Mouse (Mus musculus) hindbrain, embryonic 11.5 days (tissue): ENCODE data around the gene Arhgef17. TPM values are rescaled to one million over a fixed set of nuclear protein-coding genes. Genes with fewer than 3 reads are reported as not detected.

ENCODE experiments used
- ATAC-seq: fragments of 200-750 bp; cut with Nextera tagmentation; 2 replicates; pipeline ENCODE4 v1.8.0; 2017; ENCODE audit warnings: mild to moderate bottlenecking, moderate TSS enrichment, moderate library complexity; ENCODE audit not compliant: low FRiP score
- DNase-seq: peaks from one replicate; pipeline ENCODE4 v3.0.0-alpha.2; 2015; ENCODE audit warnings: low spot score
- H3K27ac ChIP-seq: fragments of 300-500 bp; sonication (generic); 2 replicates; pipeline ENCODE4 v1.5.1; 2014; ENCODE audit warnings: mild to moderate bottlenecking, low read depth, low read length
- H3K27me3 ChIP-seq: fragments of 300-500 bp; sonication (generic); 2 replicates; pipeline ENCODE4 v1.6.1; 2014; ENCODE audit warnings: mild to moderate bottlenecking, low read length, moderate library complexity, mixed read lengths; ENCODE audit not compliant: control insufficient read depth, insufficient read depth
- H3K36me3 ChIP-seq: fragments of 300-500 bp; sonication (generic); 2 replicates; pipeline ENCODE4 v1.6.1; 2014; ENCODE audit warnings: mild to moderate bottlenecking, low read length, moderate library complexity, mixed read lengths; ENCODE audit not compliant: control insufficient read depth, insufficient read depth
- H3K4me1 ChIP-seq: fragments of 300-500 bp; sonication (generic); replicated peaks from 2 replicates; pipeline ENCODE4 v1.6.1; 2014; ENCODE audit warnings: low read length, mixed read lengths; ENCODE audit not compliant: control insufficient read depth, insufficient read depth
- H3K4me2 ChIP-seq: fragments of 300-500 bp; sonication (generic); replicated peaks from 2 replicates; pipeline ENCODE4 v1.6.1; 2014; ENCODE audit warnings: mild to moderate bottlenecking, low read depth, low read length
- H3K4me3 ChIP-seq: fragments of 300-500 bp; sonication (generic); 2 replicates; pipeline ENCODE4 v1.5.1; 2014; ENCODE audit warnings: low read depth, low read length
- H3K9ac ChIP-seq: fragments of 300-500 bp; sonication (generic); 2 replicates; pipeline ENCODE4 v1.6.1; 2014; ENCODE audit warnings: low read depth, low read length
- H3K9me3 ChIP-seq: fragments of 300-500 bp; sonication (generic); 2 replicates; pipeline ENCODE4 v1.6.1; 2016; ENCODE audit warnings: low read length; ENCODE audit not compliant: control insufficient read depth
- WGBS: fragments of 180-500 bp; shearing (Covaris S2); extraction: QIAGEN DNeasy Blood & Tissue Kit; methylation state at CpG from one replicate; pipeline ENCODE4 v1.1.7; 2014; 5-methylcytosine and 5-hydroxymethylcytosine counted together
- polyA plus RNA-seq: library from polyadenylated mRNA; unstranded; fragments of >200 nt; fragmentation: Nextera tagmentation; extraction: Ambion mirVana; gene quantifications from 2 replicates; pipeline ENCODE4 v1.2.1, GENCODE M21; 2014

Gene Arhgef17
- polyA plus RNA-seq, 1 experiment from 2014 or later = 8.3 TPM

- Histone ChIP-seq H3K27me3 (no peaks in the 10 kb centered on the region), H3K4me3 (no peak overlapping the region), H3K9me3 (no peaks in the 10 kb centered on the region), H3K4me1 (peaks cover 23% of the 10 kb centered on the region), H3K9ac (no peak overlapping the region), H3K36me3 (no peaks in the 10 kb centered on the region), H3K27ac (no peak overlapping the region), H3K4me2 (no peak overlapping the region)
- ATAC-seq (no peak), DNase-seq (no peak)
- 77% methylated on average over 5 of the region's 5 CpGs for WGBS
These were observed 16.7 kb downstream of the Arhgef17 start for GRCm38 (mm10) chr7:100915204-100915603.

GRCm38 (mm10) chr7:100911791-100912190 is 20.1 kb downstream of the Arhgef17 start:
- Histone ChIP-seq H3K27ac (peak overlapping the region; percentile 63; the same call in 1 of the 2 replicates), H3K9ac (no peak overlapping the region), H3K4me1 (peaks cover 16% of the 10 kb centered on the region), H3K9me3 (no peaks in the 10 kb centered on the region), H3K27me3 (no peaks in the 10 kb centered on the region), H3K36me3 (no peaks in the 10 kb centered on the region), H3K4me3 (no peak overlapping the region), H3K4me2 (no peak overlapping the region; the same call in 1 of the 2 replicates)
- no peak for DNase-seq
- WGBS = 40% methylated on average over 9 of the region's 9 CpGs
- ATAC-seq = no peak

GRCm38 (mm10) chr7:100911246-100911770 is 20.6 kb downstream of the Arhgef17 start:
- Histone ChIP-seq H3K4me2 (peak overlapping the region; percentile 15), H3K4me1 (peaks cover 16% of the 10 kb centered on the region), H3K36me3 (no peaks in the 10 kb centered on the region)

GRCm38 (mm10) chr7:100908567-100908966 is 23.3 kb downstream of the Arhgef17 start:
- H3K36me3 ChIP-seq = no peaks in the 10 kb centered on the region
- H3K4me1 ChIP-seq = peaks cover 16% of the 10 kb centered on the region
- no peak overlapping the region for H3K27ac ChIP-seq
- no peaks in the 10 kb centered on the region for H3K9me3 ChIP-seq
- no peaks in the 10 kb centered on the region for H3K27me3 ChIP-seq
- no peak overlapping the region for H3K9ac ChIP-seq
- peak; percentile 38 for DNase-seq
- 53% methylated on average over 8 of the region's 8 CpGs for WGBS
- no peak overlapping the region for H3K4me2 ChIP-seq
- H3K4me3 ChIP-seq = no peak overlapping the region
- no peak for ATAC-seq

More at GRCm38 (mm10) chr7:100911246-100911770, 20.6 kb downstream of the Arhgef17 start:
- H3K9ac ChIP-seq = no peak overlapping the region
- WGBS = 3% methylated on average over 2 of the region's 2 CpGs
- ATAC-seq (peak; percentile 51), DNase-seq (peak; percentile 72)
- H3K27me3 ChIP-seq = no peaks in the 10 kb centered on the region
- no peak overlapping the region for H3K4me3 ChIP-seq
- H3K27ac ChIP-seq = peak overlapping the region; percentile 63
- H3K9me3 ChIP-seq = no peaks in the 10 kb centered on the region

- Histone ChIP-seq H3K27ac (no peak overlapping the region), H3K9ac (0 out of 2 replicates have a peak overlapping the region, but pooled peaks have one; percentile 4), H3K27me3 (no peaks in the 10 kb centered on the region), H3K4me1 (peaks cover 16% of the 10 kb centered on the region), H3K36me3 (no peaks in the 10 kb centered on the region), H3K9me3 (no peaks in the 10 kb centered on the region), H3K4me2 (no peak overlapping the region), H3K4me3 (no peak overlapping the region)
- 0 out of 2 replicates have a peak, but pooled peaks have one; percentile 13 for ATAC-seq
- no peak for DNase-seq
- WGBS = 76% methylated on average over 8 of the region's 8 CpGs
These were observed 23.8 kb downstream of the Arhgef17 start for GRCm38 (mm10) chr7:100908061-100908460.

- ATAC-seq = no peak
- 5% methylated on average over 1 of the region's 1 CpGs for WGBS
These were observed 24.7 kb downstream of the Arhgef17 start for GRCm38 (mm10) chr7:100907231-100907630.

GRCm38 (mm10) chr7:100906029-100906789 is 25.7 kb downstream of the Arhgef17 start:
- H3K9ac ChIP-seq = no peak overlapping the region
- DNase-seq = no peak
- H3K9me3 ChIP-seq = no peaks in the 10 kb centered on the region
- H3K36me3 ChIP-seq = no peaks in the 10 kb centered on the region
- no peak overlapping the region for H3K4me3 ChIP-seq
- WGBS = 94% methylated on average over 10 of the region's 10 CpGs
- H3K4me1 ChIP-seq = peaks cover 4% of the 10 kb centered on the region
- H3K4me2 ChIP-seq = no peak overlapping the region
- no peak for ATAC-seq
- H3K27me3 ChIP-seq = no peaks in the 10 kb centered on the region
- H3K27ac ChIP-seq = no peak overlapping the region

More at GRCm38 (mm10) chr7:100907231-100907630, 24.7 kb downstream of the Arhgef17 start:
- H3K27me3 ChIP-seq = no peaks in the 10 kb centered on the region
- no peak overlapping the region for H3K9ac ChIP-seq
- H3K36me3 ChIP-seq = no peaks in the 10 kb centered on the region
- H3K4me3 ChIP-seq = no peak overlapping the region
- H3K4me2 ChIP-seq = no peak overlapping the region
- no peak overlapping the region for H3K27ac ChIP-seq
- H3K9me3 ChIP-seq = no peaks in the 10 kb centered on the region
- peaks cover 14% of the 10 kb centered on the region for H3K4me1 ChIP-seq
- peak; percentile 89 for DNase-seq

GRCm38 (mm10) chr7:100905037-100905436 is 26.9 kb downstream of the Arhgef17 start:
- ATAC-seq = no peak
- DNase-seq = no peak
- no peaks in the 10 kb centered on the region for H3K36me3 ChIP-seq

More at GRCm38 (mm10) chr7:100905037-100905436, 26.9 kb downstream of the Arhgef17 start:
- Histone ChIP-seq H3K27ac (no peak overlapping the region), H3K9ac (no peak overlapping the region), H3K9me3 (no peaks in the 10 kb centered on the region), H3K4me1 (peaks cover 2% of the 10 kb centered on the region; the same call in 1 of the 2 replicates), H3K4me2 (no peak overlapping the region), H3K4me3 (no peak overlapping the region), H3K27me3 (no peaks in the 10 kb centered on the region)
- 85% methylated on average over 7 of the region's 7 CpGs for WGBS
